Mouse (Mus musculus) limb, embryonic 10.5 days (tissue): Measurements from ENCODE around the gene Gcnt1. TPM values are rescaled to one million over a fixed set of nuclear protein-coding genes. Genes with fewer than 3 reads are reported as not detected.

Experiments
- DNase-seq: peaks from one replicate; pipeline ENCODE4 v3.0.0-alpha.2; 2017; ENCODE audit warnings: low spot score
- H3K27ac ChIP-seq: fragments of 300-500 bp; sonication (generic); 2 replicates; pipeline ENCODE4 v1.5.1; 2016; ENCODE audit warnings: mild to moderate bottlenecking
- H3K27me3 ChIP-seq: fragments of 300-500 bp; sonication (generic); 2 replicates; pipeline ENCODE4 v1.6.1; 2016; ENCODE audit warnings: low read depth, mild to moderate bottlenecking; ENCODE audit not compliant: poor library complexity, severe bottlenecking
- H3K36me3 ChIP-seq: fragments of 300-500 bp; sonication (generic); 2 replicates; pipeline ENCODE4 v1.6.1; 2016; ENCODE audit warnings: mild to moderate bottlenecking, moderate library complexity
- H3K4me1 ChIP-seq: fragments of 300-500 bp; sonication (generic); 2 replicates; pipeline ENCODE4 v1.6.1; 2016
- H3K4me3 ChIP-seq: fragments of 300-500 bp; sonication (generic); 2 replicates; pipeline ENCODE4 v1.5.1; 2016; ENCODE audit warnings: mild to moderate bottlenecking, moderate library complexity
- H3K9me3 ChIP-seq: fragments of 300-500 bp; sonication (generic); replicated peaks from 2 replicates; pipeline ENCODE4 v1.6.1; 2016; ENCODE audit warnings: mild to moderate bottlenecking
- WGBS: fragments of 180-500 bp; shearing (Covaris S2); methylation state at CpG from one replicate; pipeline ENCODE4 v1.1.7; 2016; 5-methylcytosine and 5-hydroxymethylcytosine counted together
- polyA plus RNA-seq: library from polyadenylated mRNA; unstranded; fragments of >200 nt; fragmentation: Nextera tagmentation; extraction: Ambion mirVana; gene quantifications from 2 replicates; pipeline ENCODE4 v1.2.1, GENCODE M21; 2016

The Gcnt1 gene
- polyA plus RNA-seq, 1 experiment from 2014 or later = 2.7 TPM

DNA sequence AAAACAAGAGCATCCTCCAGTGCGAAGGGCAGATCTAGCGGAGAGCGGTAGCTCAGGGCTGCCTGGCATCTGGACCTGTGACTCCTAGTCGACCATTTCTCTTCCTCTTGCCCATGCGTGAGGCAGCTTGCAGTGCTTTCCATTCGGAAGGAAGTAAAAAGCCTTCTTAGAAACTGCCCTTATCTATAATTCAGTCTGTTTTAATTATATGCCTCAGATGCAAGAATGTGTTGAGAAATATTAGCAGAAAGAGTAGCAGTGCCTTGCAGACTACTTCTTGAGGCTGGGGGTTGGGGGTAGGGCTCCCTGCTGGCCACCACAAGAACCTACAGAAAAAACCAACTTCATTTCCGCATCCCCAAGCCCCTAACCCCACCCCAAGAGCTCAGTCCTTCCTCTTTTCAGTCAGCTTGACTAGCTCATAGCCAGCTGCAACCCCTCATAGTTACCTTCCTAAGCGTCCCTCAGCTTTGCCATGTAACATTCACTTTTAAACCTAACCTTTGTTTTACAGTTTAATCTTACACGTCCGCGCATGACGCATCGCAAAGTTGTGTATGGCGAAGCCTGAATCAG is 13.2 kb downstream of the Gcnt1 start:
- Histone ChIP-seq H3K4me3 (no peak overlapping the region), H3K36me3 (no peaks in the 10 kb centered on the region), H3K27ac (no peak overlapping the region), H3K27me3 (peaks cover 19% of the 10 kb centered on the region), H3K9me3 (no peaks in the 10 kb centered on the region), H3K4me1 (0 out of 2 replicates have a peak, but pooled peaks cover 7% of the 10 kb centered on the region)
- DNase-seq = no peak
- 81% methylated on average over 14 of the region's 14 CpGs for WGBS

DNA sequence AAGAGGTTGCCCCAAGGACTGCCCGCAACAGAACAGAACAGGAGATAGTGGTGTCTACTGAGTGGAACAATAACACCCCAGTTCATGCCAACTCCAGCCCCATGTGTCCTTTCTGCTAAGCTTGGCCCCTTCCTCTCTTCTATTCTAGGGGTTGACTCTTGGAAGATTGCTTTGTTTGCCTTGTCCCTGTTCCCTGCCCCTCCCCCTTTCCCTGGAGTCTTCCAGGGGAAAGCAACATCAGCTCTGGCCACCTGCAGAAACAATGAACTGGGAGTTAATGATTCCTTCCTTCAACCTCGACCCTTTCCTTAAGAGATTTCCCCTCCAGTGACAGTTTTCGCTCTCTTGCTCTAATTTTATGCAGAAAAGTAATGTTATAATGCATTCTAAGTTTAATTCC is 15.3 kb downstream of the Gcnt1 start:
- Histone ChIP-seq H3K4me1 (0 out of 2 replicates have a peak, but pooled peaks cover 7% of the 10 kb centered on the region), H3K4me3 (no peak overlapping the region), H3K9me3 (no peaks in the 10 kb centered on the region), H3K27me3 (peaks cover 21% of the 10 kb centered on the region), H3K27ac (no peak overlapping the region), H3K36me3 (no peaks in the 10 kb centered on the region)
- DNase-seq = no peak
- 72% methylated on average over 3 of the region's 3 CpGs for WGBS

DNA sequence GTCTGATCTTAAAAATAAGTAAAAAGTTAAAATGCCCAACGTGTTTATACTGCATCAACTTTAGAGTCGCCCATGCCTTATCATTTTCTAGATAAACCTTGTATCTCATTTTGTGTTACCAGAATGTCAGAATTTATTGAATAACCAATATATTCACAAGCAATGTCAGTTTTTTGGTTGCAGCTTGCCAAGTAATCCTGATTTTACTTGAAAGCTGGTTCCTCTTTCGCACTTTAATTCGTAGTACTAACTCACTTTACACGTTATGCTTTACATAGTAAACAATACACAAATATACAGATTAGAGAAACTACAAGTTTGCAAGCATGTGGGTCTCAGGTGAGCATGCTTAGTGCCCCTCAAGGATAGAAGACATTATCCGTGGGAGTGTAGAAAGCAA is 15.7 kb downstream of the Gcnt1 start:
- no peaks in the 10 kb centered on the region for H3K36me3 ChIP-seq
- 73% methylated on average over 6 of the region's 6 CpGs for WGBS
- 0 out of 2 replicates have a peak, but pooled peaks cover 7% of the 10 kb centered on the region for H3K4me1 ChIP-seq
- H3K9me3 ChIP-seq = no peaks in the 10 kb centered on the region
- H3K27me3 ChIP-seq = peaks cover 21% of the 10 kb centered on the region
- DNase-seq = no peak
- peak overlapping the region; percentile 55; the same call in 1 of the 2 replicates for H3K4me3 ChIP-seq
- no peak overlapping the region for H3K27ac ChIP-seq

DNA sequence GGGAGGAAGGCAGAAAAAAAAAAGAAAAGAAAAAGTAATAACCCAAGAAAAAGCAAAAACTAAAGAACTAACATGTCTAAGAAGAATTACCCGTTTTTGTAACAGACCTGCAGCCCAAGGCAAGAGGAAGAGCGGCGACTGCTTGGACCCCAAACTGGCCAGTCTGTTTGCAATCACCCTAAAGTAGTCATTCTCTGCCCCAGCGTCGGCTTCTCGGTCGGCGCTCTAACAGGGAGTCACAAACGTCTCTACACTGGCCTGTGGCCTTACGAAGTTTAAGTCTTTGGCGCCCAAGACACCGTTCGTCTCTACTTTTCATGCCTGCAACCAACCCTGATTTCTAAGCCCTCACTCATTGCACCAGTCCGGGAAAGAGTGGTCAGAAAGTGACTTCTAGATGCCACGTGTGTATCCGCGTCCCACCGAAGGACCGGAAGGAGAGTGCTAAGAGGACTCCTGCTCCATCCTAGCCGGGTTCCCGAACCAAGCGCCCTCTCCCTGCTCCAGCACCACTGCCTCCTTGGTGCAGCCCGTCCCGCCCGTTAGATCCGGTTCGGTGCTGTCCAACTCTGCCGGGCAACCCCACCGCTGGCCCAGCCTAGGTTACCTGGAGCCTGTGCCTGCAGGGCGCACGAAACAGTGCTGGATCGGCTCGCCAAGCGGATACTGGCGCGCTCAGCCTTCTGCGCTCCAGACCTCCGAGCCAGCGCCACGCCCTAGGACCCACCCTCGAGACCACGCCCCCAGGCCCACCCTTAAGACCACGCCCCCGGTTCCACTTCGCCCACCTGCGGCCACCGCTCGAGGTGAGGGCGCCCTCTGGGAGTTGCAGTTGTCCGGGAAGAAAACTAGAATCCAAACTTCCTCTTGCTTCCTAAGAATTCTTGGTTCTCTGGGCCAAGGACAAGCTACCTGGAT is 16.4 kb downstream of the Gcnt1 start:
- Histone ChIP-seq H3K9me3 (no peaks in the 10 kb centered on the region), H3K4me3 (peak overlapping the region; percentile 55), H3K27me3 (peaks cover 21% of the 10 kb centered on the region), H3K27ac (peak overlapping the region; percentile 51), H3K36me3 (no peaks in the 10 kb centered on the region), H3K4me1 (0 out of 2 replicates have a peak, but pooled peaks cover 7% of the 10 kb centered on the region)
- DNase-seq = peak; percentile 84
- under 1% methylated on average over 49 of the region's 50 CpGs for WGBS

DNA sequence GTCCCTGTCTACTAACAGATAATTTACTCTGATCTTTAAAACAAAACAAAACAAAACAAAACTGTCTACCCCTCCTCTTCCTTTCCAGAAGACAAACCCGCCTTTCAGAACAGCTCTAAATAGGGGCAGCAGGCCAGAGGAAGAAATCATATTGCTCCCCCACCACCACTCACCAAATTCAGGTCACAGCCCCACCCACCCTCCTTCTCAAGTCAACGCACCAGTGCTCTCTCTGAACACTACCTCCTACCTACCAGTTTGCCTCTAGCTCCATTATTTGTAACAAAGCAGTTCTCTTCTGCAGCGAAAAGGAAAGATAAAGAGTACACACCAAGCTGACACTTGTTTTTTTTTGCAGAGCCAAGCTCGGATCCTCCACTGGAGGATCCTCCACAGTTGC is 17.3 kb downstream of the Gcnt1 start:
- 0 out of 2 replicates have a peak, but pooled peaks cover 7% of the 10 kb centered on the region for H3K4me1 ChIP-seq
- H3K4me3 ChIP-seq = peak overlapping the region; percentile 55; the same call in 1 of the 2 replicates
- WGBS = 54% methylated on average over 4 of the region's 4 CpGs
- no peaks in the 10 kb centered on the region for H3K9me3 ChIP-seq
- H3K27me3 ChIP-seq = peaks cover 21% of the 10 kb centered on the region
- no peak for DNase-seq
- H3K36me3 ChIP-seq = no peaks in the 10 kb centered on the region
- no peak overlapping the region for H3K27ac ChIP-seq

DNA sequence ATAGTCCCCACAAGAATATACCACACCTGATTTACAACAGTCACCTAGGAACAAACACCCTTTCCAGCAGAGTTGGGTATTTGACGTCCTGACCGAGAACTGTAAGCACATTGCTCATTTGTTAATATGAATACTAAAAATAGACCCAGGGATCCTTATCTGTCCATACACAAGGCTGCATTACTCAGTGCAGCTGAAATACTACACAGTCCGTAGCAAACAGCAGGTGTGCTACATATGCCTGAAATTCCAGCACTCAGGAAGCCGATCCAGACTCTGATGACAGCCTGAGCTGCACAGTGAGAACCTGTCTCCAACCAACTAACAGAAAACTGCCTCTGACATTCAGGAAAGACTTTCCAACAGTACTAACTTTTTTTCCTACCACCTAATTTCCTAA is 17.8 kb downstream of the Gcnt1 start:
- H3K9me3 ChIP-seq = no peaks in the 10 kb centered on the region
- H3K27me3 ChIP-seq = peaks cover 21% of the 10 kb centered on the region
- H3K4me1 ChIP-seq = 0 out of 2 replicates have a peak, but pooled peaks cover 7% of the 10 kb centered on the region
- H3K4me3 ChIP-seq = no peak overlapping the region
- no peak for DNase-seq
- H3K36me3 ChIP-seq = no peaks in the 10 kb centered on the region
- 75% methylated on average over 4 of the region's 4 CpGs for WGBS
- H3K27ac ChIP-seq = no peak overlapping the region

DNA sequence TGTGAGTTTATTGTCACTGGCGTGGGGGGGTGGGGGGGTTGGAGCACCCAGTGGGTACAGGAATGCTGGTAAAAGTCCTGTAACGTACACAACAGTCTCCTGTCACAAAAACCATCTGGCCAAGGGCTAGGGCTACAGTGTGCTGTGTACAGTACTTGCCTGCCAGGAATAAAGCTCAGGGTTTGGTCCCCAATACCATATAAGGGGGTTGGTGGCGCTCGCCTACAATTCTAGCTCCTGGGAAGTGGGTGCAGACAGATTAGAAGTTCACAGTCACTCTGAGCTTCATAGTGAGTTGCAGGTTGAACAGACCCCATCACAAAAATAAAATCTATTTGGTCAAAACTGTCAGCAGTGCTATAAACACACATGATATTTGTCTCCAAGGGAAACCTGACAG is 18.3 kb downstream of the Gcnt1 start:
- DNase-seq = no peak
- H3K27me3 ChIP-seq = peaks cover 21% of the 10 kb centered on the region
- no peaks in the 10 kb centered on the region for H3K9me3 ChIP-seq
- H3K27ac ChIP-seq = no peak overlapping the region
- WGBS = 84% methylated on average over 4 of the region's 4 CpGs
- no peaks in the 10 kb centered on the region for H3K36me3 ChIP-seq
- H3K4me3 ChIP-seq = no peak overlapping the region
- 0 out of 2 replicates have a peak, but pooled peaks cover 7% of the 10 kb centered on the region for H3K4me1 ChIP-seq

DNA sequence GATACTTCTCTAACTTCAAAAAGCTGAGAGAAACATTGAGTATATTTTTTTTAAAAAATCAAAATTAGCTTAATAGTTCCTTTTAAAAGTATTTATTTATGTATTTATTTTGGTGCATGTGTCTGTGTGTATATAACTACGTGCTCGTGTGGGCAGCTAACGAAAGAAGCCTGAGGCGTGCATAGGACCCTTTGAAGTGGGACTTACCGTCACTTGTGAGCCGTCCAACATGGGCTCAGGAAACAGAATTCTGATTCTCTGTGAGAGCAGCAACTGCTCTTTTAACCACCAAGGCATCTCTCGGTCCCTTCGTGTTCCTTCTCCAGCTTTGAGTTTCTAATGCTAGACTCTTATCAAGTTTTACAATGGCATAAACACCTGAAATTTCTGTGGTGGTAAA is 18.9 kb downstream of the Gcnt1 start:
- Histone ChIP-seq H3K27ac (no peak overlapping the region), H3K27me3 (peaks cover 21% of the 10 kb centered on the region), H3K4me3 (no peak overlapping the region), H3K4me1 (0 out of 2 replicates have a peak, but pooled peaks cover 7% of the 10 kb centered on the region), H3K36me3 (no peaks in the 10 kb centered on the region), H3K9me3 (no peaks in the 10 kb centered on the region)
- 86% methylated on average over 8 of the region's 8 CpGs for WGBS
- no peak for DNase-seq

DNA sequence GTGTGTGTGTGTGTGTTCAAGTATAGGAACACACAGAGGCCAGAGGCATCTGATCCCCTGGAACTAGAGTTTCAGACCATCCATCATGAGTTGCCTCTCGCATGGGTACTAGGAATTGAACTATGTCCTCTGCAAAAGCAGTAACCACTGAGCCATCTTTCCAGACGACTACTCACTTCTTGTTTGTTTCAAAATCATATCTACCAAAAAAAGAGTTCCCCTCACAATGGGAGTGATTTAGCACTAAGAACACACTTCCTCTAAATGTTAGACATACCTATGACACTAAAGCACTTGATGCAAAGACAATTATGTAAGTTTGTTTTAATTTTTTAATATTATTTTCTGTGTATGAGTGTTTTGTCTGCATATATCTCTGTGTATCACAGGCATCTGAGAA is 24.8 kb downstream of the Gcnt1 start:
- WGBS = 95% methylated on average over 2 of the region's 2 CpGs
- Histone ChIP-seq H3K4me3 (no peak overlapping the region), H3K9me3 (no peaks in the 10 kb centered on the region), H3K36me3 (no peaks in the 10 kb centered on the region), H3K27me3 (no peaks in the 10 kb centered on the region), H3K27ac (no peak overlapping the region), H3K4me1 (no peaks in the 10 kb centered on the region)
- DNase-seq = no peak

DNA sequence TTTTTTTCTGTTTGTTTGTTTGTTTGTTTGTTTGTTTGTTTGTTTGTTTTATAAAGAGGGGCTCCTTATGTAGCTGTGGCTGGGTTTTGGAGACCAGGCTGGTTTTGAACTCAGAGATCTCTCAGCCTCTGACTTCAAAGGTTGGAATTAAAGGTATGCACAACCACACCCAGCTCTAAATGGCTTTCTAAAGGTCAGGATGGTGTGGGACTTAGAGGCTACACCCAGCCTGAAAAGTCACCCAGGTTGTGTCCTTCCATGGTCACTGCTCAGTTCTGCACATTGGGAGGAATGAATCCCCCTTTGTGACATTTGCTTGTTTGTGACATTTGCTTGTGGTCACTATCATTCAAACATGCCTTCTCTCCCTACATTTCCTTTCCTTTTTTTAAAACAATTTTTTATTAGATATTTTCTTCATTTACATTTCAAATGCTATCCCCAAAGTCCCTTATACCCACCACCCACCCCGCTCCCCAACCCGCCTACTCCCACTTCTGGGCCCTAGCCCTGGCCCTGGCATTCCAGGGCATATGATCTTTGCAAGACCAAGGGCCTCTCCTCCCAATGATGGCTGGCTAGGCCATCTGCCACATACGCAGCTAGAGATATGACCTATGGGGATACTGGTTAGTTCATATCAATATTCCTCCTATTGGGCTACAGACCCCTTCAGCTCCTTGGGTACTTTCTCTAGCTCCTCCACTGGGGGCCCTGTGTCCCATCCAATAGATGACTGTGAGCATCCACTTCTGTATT is 25.7 kb downstream of the Gcnt1 start:
- Histone ChIP-seq H3K9me3 (no peaks in the 10 kb centered on the region), H3K27ac (no peak overlapping the region), H3K4me3 (no peak overlapping the region), H3K36me3 (no peaks in the 10 kb centered on the region), H3K27me3 (no peaks in the 10 kb centered on the region), H3K4me1 (no peaks in the 10 kb centered on the region)
- WGBS = 92% methylated on average over 3 of the region's 3 CpGs
- DNase-seq = no peak

DNA sequence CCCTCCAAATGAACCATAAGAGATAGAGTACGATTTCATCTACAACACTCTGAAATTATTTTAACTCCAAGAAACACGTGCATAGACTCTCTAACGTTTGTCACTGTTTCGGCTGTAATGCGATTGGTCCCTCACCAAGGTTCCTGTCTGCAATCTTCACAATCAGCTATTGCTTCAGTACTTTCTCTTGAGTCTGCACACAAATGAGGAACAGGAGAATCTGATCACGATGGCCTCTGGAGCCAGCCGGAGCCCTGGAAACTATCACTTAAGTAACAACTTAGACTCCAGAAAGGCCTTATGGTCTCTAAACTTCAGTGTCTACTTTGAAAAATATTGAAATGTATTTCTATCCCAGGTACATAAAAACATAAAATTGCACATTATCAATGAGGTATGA is 27.8 kb downstream of the Gcnt1 start:
- WGBS = 90% methylated on average over 7 of the region's 7 CpGs
- H3K9me3 ChIP-seq = no peaks in the 10 kb centered on the region
- H3K27ac ChIP-seq = no peak overlapping the region
- no peaks in the 10 kb centered on the region for H3K27me3 ChIP-seq
- H3K4me1 ChIP-seq = no peaks in the 10 kb centered on the region
- no peak for DNase-seq
- no peaks in the 10 kb centered on the region for H3K36me3 ChIP-seq
- H3K4me3 ChIP-seq = no peak overlapping the region

DNA sequence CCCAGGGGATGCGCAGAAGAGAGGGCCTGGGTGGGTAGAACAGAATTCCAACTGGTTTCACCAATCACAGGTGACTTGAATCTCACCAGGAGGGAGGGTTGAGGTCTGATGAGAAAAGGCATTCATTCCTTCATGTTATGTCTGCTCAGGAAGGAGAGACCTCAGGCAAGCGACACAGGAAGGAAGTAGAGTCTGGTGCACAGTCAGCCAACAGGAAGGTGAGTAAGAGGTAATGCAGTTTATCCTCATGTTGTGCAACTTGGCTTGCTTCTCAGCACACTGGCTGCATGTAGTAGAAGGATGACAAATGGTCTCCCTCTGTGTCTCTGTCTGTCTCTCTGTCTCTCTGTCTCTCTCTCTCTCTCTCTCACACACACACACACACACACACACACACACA is 33.1 kb downstream of the Gcnt1 start:
- Histone ChIP-seq H3K4me1 (peaks cover 3% of the 10 kb centered on the region; the same call in 1 of the 2 replicates), H3K36me3 (no peaks in the 10 kb centered on the region), H3K9me3 (no peaks in the 10 kb centered on the region), H3K4me3 (no peak overlapping the region), H3K27ac (no peak overlapping the region), H3K27me3 (no peaks in the 10 kb centered on the region)
- DNase-seq = no peak
- 86% methylated on average over 2 of the region's 2 CpGs for WGBS
